Mouse (Mus musculus) liver, embryonic 15.5 days (tissue): ENCODE measurements around the gene Apof. TPM values are rescaled to one million over a fixed set of nuclear protein-coding genes. Genes with fewer than 3 reads are reported as not detected.
"Not testable (repeated sequence)": the region's sequence is repeated elsewhere in the genome, so short reads cannot be mapped to it uniquely, and the experiment has no call there.

ENCODE experiments used
- ATAC-seq: fragments of 200-750 bp; cut with Nextera tagmentation; 2 replicates; pipeline ENCODE4 v1.8.0; 2017; ENCODE audit warnings: moderate number of reproducible peaks, mild to moderate bottlenecking, moderate library complexity; ENCODE audit not compliant: insufficient read depth
- H3K27ac ChIP-seq: fragments of 300-500 bp; sonication (generic); replicated peaks from 2 replicates; pipeline ENCODE4 v1.5.1; 2015; ENCODE audit warnings: mild to moderate bottlenecking, inconsistent platforms
- H3K27me3 ChIP-seq: fragments of 300-500 bp; sonication (generic); 2 replicates; pipeline ENCODE4 v1.6.1; 2015; ENCODE audit warnings: mild to moderate bottlenecking, inconsistent platforms
- H3K36me3 ChIP-seq: fragments of 300-500 bp; sonication (generic); replicated peaks from 2 replicates; pipeline ENCODE4 v1.6.1; 2015; ENCODE audit warnings: moderate library complexity, mild to moderate bottlenecking, inconsistent platforms
- H3K4me1 ChIP-seq: fragments of 300-500 bp; sonication (generic); replicated peaks from 2 replicates; pipeline ENCODE4 v1.6.1; 2015; ENCODE audit warnings: inconsistent platforms
- H3K4me2 ChIP-seq: fragments of 300-500 bp; sonication (generic); 2 replicates; pipeline ENCODE4 v1.6.1; 2015; ENCODE audit warnings: moderate library complexity, mild to moderate bottlenecking, inconsistent platforms
- H3K4me3 ChIP-seq: fragments of 300-500 bp; sonication (generic); replicated peaks from 2 replicates; pipeline ENCODE4 v1.5.1; 2015; ENCODE audit warnings: mild to moderate bottlenecking, inconsistent platforms
- H3K9ac ChIP-seq: fragments of 300-500 bp; sonication (generic); 2 replicates; pipeline ENCODE4 v1.6.1; 2015; ENCODE audit warnings: moderate library complexity, mild to moderate bottlenecking, inconsistent platforms
- H3K9me3 ChIP-seq: fragments of 300-500 bp; sonication (generic); replicated peaks from 2 replicates; pipeline ENCODE4 v1.6.1; 2016; ENCODE audit warnings: inconsistent platforms
- WGBS: fragments of 180-500 bp; shearing (Covaris S2); methylation state at CpG from one replicate; pipeline ENCODE4 v1.1.7; 2015; ENCODE audit warnings: mixed read lengths; ENCODE audit not compliant: insufficient replicate concordance; 5-methylcytosine and 5-hydroxymethylcytosine counted together
- polyA plus RNA-seq: library from polyadenylated mRNA; unstranded; fragments of >200 nt; fragmentation: Nextera tagmentation; extraction: Ambion mirVana; gene quantifications from 2 replicates; pipeline ENCODE4 v1.2.1, GENCODE M21; 2015

The Apof gene
- polyA plus RNA-seq, 1 experiment from 2014 or later = 147 TPM

DNA sequence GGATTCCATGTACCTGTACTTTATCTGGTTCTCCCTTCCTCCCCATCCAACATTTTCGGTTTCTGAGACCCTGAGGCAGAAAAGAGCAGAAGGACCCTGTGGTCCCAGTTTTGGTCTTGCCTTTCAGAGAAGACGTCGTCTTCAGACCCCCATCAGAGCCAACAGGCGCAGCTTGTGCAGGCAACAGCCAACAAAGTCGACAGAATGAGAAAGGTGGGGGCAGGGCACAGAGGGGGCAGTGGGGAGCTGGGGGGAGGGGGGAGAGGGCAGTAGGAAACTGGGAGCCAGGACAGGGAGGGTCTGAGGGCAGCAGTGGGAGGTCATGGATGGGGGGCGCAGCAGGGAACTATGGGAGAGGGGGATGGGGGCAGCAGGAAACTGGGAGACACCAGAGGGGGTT is 9.7 kb downstream of the Apof start:
- Histone ChIP-seq H3K9me3 (no peaks in the 10 kb centered on the region), H3K4me1 (no peaks in the 10 kb centered on the region), H3K9ac (no peak overlapping the region), H3K36me3 (peaks cover 58% of the 10 kb centered on the region), H3K27me3 (no peaks in the 10 kb centered on the region), H3K27ac (no peak overlapping the region), H3K4me3 (no peak overlapping the region), H3K4me2 (no peak overlapping the region)
- no peak for ATAC-seq
- 76% methylated on average over 6 of the region's 6 CpGs for WGBS

DNA sequence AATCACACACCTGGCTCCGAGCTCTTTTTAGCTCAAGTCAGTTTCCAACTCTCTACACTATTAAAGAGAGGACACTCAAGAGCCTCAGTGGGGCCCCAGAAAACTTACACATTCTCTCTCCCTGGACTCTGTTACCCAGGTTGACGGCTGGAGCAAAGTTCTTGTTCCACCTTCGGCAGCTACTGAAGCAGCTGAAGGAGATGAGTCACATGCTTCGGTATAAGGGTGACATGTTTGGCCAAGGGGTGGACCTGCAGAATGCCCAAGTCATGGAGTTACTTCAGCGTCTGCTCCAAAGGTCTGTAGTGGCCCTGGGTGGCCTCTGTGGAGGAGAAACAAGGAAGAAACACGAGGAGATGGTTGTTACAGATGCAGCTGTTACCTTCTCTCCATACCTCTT is 12.5 kb downstream of the Apof start:
- Histone ChIP-seq H3K27me3 (no peaks in the 10 kb centered on the region), H3K9ac (no peak overlapping the region), H3K4me1 (0 out of 2 replicates have a peak, but pooled peaks cover 3% of the 10 kb centered on the region), H3K9me3 (no peaks in the 10 kb centered on the region), H3K27ac (no peak overlapping the region), H3K4me3 (no peak overlapping the region), H3K36me3 (peaks cover 81% of the 10 kb centered on the region), H3K4me2 (no peak overlapping the region)
- ATAC-seq = no peak
- 72% methylated on average over 6 of the region's 6 CpGs for WGBS

DNA sequence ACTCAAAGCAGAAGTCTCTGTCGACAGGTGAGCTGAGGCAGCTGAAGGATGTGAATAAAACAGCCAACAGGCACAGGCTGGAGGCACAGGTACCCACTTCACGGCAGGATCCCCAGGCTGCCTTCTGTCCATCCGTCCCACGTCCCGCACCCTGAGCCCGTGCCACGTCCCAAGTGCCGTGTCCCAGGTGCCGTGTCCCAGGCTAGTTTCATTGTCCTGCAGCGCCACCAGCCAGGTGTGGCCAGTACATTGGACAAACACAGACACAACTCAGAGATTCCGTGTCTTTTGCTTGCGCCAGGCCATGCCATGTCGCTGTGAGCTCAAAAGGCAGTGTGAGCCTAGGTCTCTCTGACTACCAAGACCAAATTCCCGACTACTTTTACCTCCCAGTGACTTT is 13.2 kb downstream of the Apof start:
- ATAC-seq = no peak
- no peak overlapping the region for H3K9ac ChIP-seq
- 0 out of 2 replicates have a peak, but pooled peaks cover 3% of the 10 kb centered on the region for H3K4me1 ChIP-seq
- no peak overlapping the region for H3K4me3 ChIP-seq
- no peaks in the 10 kb centered on the region for H3K9me3 ChIP-seq
- no peak overlapping the region for H3K27ac ChIP-seq
- 88% methylated on average over 14 of the region's 14 CpGs for WGBS
- H3K4me2 ChIP-seq = no peak overlapping the region
- no peaks in the 10 kb centered on the region for H3K27me3 ChIP-seq
- H3K36me3 ChIP-seq = peaks cover 81% of the 10 kb centered on the region

DNA sequence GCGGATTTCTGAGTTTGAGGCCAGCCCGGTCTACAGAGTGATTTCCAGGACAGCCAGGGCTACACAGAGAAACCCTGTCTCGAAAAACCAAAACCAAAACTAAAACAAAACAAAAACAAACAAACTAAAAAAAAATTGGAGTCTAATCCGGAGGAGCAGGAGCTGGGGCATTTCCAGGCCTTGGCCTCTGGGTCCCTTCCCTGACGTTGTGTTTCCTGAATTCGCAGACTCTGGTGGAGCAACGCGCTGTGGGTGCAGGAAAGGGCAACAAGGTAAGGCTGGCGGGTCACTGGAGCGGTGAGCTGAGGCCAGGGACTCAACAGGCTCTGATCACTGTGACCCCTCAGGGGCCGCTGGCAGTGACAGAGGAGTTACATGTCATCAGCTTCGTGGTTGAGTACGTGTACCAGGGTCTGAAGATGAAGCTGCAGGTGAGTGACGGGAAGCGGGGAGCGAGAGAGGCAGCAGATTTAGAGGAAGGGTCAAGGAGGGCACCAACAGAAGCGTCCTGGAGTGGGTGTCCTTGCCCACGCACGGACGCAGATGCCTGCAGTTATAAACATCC is 14.5 kb downstream of the Apof start:
- 76% methylated on average over 20 of the region's 20 CpGs for WGBS
- Histone ChIP-seq H3K27me3 (no peaks in the 10 kb centered on the region), H3K27ac (no peak overlapping the region), H3K4me1 (0 out of 2 replicates have a peak, but pooled peaks cover 3% of the 10 kb centered on the region), H3K9me3 (no peaks in the 10 kb centered on the region), H3K4me2 (no peak overlapping the region), H3K36me3 (peaks cover 85% of the 10 kb centered on the region), H3K9ac (no peak overlapping the region), H3K4me3 (no peak overlapping the region)
- ATAC-seq = no peak

DNA sequence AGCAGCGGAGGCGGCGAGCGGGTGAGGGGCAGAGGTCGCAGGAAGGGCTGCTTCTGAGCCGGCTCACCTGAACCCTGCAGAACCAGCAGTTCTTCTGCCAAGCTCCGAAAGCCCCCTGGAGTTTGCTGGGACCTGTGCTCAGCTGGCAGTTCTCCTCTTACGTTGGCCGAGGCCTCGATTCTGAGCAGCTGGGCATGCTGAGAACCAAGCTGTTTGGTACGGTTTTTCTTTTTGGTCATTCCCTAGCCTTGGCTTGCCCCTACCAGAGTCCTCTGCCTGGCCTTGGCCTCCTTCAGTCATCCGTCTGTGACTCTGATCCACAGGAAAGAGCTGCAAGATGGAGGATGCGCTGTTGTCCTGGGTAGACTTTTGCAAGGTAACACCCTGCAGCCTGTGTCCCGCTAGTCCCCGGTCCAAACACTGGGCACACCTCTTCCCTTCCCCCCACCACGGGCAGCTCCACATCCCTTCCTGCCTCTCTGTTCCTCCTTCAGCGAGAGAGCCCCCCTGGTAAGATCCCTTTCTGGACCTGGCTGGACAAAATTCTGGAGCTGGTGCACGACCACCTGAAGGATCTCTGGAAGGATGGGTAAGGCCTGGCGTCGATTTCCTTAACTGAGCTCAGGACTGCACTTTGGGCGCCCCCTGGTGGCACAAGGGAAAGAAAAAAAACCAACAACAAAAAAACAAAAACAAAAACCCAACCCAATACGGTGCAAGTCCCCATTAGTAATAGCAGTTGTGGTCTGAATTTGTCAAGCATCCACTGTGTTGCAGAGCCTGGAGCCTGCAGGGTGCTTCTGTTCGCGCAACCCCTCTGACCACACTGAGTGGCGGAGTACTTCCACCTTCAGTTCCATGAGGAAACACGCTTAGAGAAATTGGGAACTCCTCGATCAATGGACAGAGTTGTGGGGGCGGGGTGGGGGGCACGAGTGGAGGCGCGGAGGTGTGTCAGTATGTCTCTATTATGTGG is 15.4 kb downstream of the Apof start:
- WGBS = 66% methylated on average over 31 of the region's 31 CpGs
- peaks cover 88% of the 10 kb centered on the region for H3K36me3 ChIP-seq
- 0 out of 2 replicates have a peak, but pooled peaks cover 3% of the 10 kb centered on the region for H3K4me1 ChIP-seq
- H3K4me2 ChIP-seq = no peak overlapping the region
- no peak overlapping the region for H3K9ac ChIP-seq
- H3K27me3 ChIP-seq = no peaks in the 10 kb centered on the region
- H3K4me3 ChIP-seq = no peak overlapping the region
- ATAC-seq = no peak; the same call in 1 of the 2 replicates
- no peaks in the 10 kb centered on the region for H3K9me3 ChIP-seq
- H3K27ac ChIP-seq = 0 out of 2 replicates have a peak overlapping the region, but pooled peaks have one; percentile 22

DNA sequence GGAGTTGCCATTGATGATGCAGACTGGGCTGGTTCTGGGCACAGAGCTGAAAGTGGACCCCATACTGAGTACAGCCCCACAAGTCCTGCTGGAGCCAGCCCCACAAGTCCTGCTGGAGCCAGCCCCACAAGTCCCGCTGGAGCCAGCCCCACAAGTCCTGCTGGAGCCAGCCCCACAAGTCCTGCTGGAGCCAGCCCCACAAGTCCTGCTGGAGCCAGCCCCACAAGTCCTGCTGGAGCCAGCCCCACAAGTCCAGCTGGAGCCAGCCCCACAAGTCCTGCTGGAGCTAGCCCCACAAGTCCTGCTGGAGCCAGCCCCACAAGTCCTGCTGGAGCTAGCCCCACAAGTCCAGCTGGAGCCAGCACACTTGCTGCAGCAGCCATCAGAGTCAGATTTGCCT is 22.1 kb downstream of the Apof start:
- not testable (repeated sequence) for H3K9me3 ChIP-seq, H3K4me3 ChIP-seq, H3K9ac ChIP-seq, H3K4me1 ChIP-seq, H3K27ac ChIP-seq, H3K4me2 ChIP-seq, H3K27me3 ChIP-seq, ATAC-seq
- peaks cover 56% of the 10 kb centered on the region for H3K36me3 ChIP-seq
- 88% methylated on average over 1 of the region's 1 CpGs for WGBS

DNA sequence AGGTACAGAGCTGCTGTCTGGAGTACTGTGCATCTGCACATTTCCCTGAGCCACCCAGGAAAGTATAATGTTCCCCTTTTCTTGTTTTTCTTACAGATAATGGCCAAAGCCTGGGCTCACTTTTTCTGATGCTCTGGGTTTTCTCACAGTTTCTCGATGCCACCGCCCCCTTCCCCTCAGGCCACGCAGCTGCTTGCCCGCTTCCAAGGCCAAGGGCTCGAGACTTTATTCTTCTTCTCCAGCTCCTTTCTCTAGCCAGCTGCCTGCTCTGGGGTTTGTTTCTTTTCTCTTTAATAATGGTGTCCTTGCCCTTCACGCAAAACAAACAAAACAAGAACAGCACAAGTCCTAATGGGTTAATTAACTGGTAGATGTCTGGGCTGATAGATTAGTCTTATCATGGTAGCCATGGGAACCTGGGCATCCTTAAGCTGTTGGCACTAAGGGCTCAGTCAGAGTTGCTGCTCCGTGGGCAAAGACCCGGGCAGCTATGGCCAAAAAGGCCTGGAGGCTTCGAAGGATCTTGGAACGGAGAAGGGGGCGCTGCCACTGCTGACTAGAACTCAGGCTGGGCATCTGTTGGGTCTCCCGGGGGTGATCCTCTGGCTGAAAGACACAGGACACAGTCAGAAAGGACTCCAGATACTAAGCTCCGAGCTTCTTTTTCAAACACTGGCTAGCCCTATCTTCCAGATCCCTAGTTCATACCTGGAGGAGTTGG is 28.1 kb downstream of the Apof start:
- peaks cover 12% of the 10 kb centered on the region for H3K4me1 ChIP-seq
- H3K4me2 ChIP-seq = no peak overlapping the region
- 68% methylated on average over 13 of the region's 13 CpGs for WGBS
- no peaks in the 10 kb centered on the region for H3K9me3 ChIP-seq
- H3K36me3 ChIP-seq = peaks cover 11% of the 10 kb centered on the region
- H3K27ac ChIP-seq = no peak overlapping the region
- H3K4me3 ChIP-seq = no peak overlapping the region
- no peaks in the 10 kb centered on the region for H3K27me3 ChIP-seq
- no peak for ATAC-seq
- no peak overlapping the region for H3K9ac ChIP-seq

DNA sequence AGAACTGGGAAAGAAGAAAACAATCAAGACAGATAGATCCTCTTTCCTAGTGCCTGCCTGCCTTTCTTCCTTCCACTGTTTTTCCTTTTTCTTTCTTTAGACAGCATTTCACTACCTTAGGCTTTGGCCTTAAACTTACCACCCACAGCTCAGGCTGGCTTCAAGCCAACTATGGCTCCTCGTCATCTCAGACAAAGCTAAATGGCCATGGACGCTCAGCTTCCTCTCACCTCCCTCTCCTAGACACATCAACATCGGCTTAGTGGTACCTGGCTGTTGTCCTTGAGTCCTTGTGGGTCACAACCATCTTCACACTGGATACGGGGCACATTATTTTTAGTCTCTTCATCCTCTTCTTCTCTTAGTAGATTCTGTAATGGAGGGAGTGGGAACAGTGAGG is 28.8 kb downstream of the Apof start:
- Histone ChIP-seq H3K9me3 (no peaks in the 10 kb centered on the region), H3K4me1 (peaks cover 13% of the 10 kb centered on the region), H3K4me2 (no peak overlapping the region), H3K4me3 (no peak overlapping the region), H3K9ac (no peak overlapping the region), H3K27me3 (no peaks in the 10 kb centered on the region), H3K36me3 (peaks cover 4% of the 10 kb centered on the region), H3K27ac (no peak overlapping the region)
- WGBS = 69% methylated on average over 4 of the region's 4 CpGs
- ATAC-seq = no peak

DNA sequence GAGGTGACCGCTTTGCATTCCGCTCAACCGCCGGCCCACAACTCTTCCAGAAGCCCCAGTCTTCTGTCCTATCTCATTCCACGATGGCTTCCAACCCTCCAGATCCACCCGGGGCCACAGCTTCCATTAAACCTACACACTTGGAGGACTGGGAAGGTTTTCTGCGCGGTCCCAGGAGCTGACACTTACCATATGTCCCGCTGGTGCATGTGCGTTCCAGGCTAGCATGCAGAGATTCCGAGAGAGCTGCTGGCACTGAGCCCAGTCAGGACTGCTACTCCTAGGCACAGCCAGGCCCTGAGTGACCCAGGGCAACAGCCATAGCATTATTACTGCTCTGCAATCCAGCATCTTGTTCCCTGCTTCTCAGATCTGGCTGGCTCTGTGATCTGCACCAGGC is 29.2 kb downstream of the Apof start:
- 0 out of 2 replicates have a peak, but pooled peaks have one; percentile 20 for ATAC-seq
- Histone ChIP-seq H3K4me1 (peaks cover 17% of the 10 kb centered on the region), H3K27me3 (no peaks in the 10 kb centered on the region), H3K9me3 (no peaks in the 10 kb centered on the region), H3K9ac (no peak overlapping the region), H3K4me3 (no peak overlapping the region), H3K4me2 (no peak overlapping the region), H3K27ac (no peak overlapping the region), H3K36me3 (no peaks in the 10 kb centered on the region; the same call in 1 of the 2 replicates)
- WGBS = 75% methylated on average over 11 of the region's 11 CpGs

DNA sequence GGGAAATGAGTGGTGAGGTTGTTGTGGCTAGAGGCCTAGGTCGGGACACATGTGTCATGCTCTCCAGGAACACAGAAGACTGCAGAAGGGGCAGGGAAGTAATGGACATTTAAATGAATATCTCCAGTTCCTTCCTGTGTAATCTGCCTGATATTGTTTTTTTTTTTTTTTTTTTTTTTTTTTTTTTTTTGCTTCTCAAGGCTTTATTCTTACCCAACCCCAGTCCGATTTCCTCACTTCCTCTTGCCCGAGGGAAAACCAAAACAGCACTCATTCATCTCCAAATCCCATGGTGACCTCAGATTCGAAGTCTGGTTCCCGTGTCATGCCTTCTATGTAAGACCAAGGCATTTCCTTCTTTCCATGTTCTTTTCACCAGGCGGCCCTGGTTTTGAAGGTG is 29.8 kb downstream of the Apof start:
- Histone ChIP-seq H3K36me3 (no peaks in the 10 kb centered on the region), H3K9me3 (no peaks in the 10 kb centered on the region), H3K4me3 (no peak overlapping the region), H3K27me3 (no peaks in the 10 kb centered on the region), H3K4me2 (peak overlapping the region; percentile 8; the same call in 1 of the 2 replicates), H3K4me1 (peaks cover 17% of the 10 kb centered on the region), H3K27ac (no peak overlapping the region), H3K9ac (no peak overlapping the region)
- ATAC-seq = no peak
- 37% methylated on average over 6 of the region's 6 CpGs for WGBS

DNA sequence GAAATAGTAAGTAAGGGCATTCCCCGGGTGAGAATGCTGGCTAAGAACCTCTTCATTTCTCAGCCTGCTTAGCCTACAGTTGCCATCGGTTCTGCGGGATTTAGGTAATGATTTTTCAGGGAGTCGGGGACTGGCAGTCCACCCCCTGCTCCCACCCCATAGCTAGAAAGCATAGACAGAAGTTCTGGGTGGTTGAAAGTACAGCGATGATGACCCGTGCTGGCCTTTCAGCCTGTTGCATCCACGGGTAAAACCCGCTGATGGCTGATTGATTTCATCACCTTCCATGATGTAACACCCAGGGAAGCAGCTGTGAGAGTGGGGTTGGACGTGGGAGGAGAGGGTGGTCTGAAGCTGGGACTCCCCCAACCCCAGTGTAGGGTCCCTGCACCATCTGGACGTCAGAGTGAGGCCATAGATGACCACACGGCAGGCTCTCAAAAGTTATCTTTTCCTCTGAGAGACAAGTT is 30.3 kb downstream of the Apof start, which contains the start of gene Il23a:
TSS of gene Il23a (minus strand) at position 51 of the 470 bp plus-strand sequence.
- H3K9me3 ChIP-seq = no peaks in the 10 kb centered on the region
- H3K4me1 ChIP-seq = peaks cover 19% of the 10 kb centered on the region
- no peaks in the 10 kb centered on the region for H3K36me3 ChIP-seq
- no peaks in the 10 kb centered on the region for H3K27me3 ChIP-seq
- WGBS = 57% methylated on average over 11 of the region's 11 CpGs
- ATAC-seq = no peak
- H3K4me3 ChIP-seq = no peak within 1 kb of the TSS
- peak within 1 kb of the TSS; percentile 8; the same call in 1 of the 2 replicates for H3K4me2 ChIP-seq
- no peak within 1 kb of the TSS for H3K9ac ChIP-seq
- H3K27ac ChIP-seq = no peak within 1 kb of the TSS
